Mouse (Mus musculus): ENCODE results near the gene Rgs2. TPM values are rescaled to one million over a fixed set of nuclear protein-coding genes. Genes with fewer than 3 reads are reported as not detected.

Rgs2 gene
- total and polyA plus RNA-seq, 3 experiments = 1.2 to 2.9 TPM; not detected in 1

GRCm38 (mm10) chr1:144013913-144014312 lies 10.0 kb upstream of the Rgs2 start:
- Histone ChIP-seq H3K4me1 (ENCODE audit: control insufficient read depth in 1 of 2, insufficient read depth in 2 of 2, low read length in 2 of 2) (peaks cover 7 to 16% of the 10 kb centered on the region in 2 experiments), H3K4me3 (ENCODE audit: control insufficient read depth in 1 of 2, insufficient read depth in 1 of 2, low read depth in 2 of 2, low read length in 2 of 2) (no peak overlapping the region), H3K9me3 (replicated peaks; ENCODE audit: insufficient read depth, low read length) (no peaks in the 10 kb centered on the region), H3K36me3 (ENCODE audit: control insufficient read depth in 1 of 2, insufficient read depth in 2 of 2, low read length in 2 of 2) (peaks cover 0 to 20% of the 10 kb centered on the region in 2 experiments; a peak in 2 of 4 replicates), H3K79me2 (ENCODE audit: control insufficient read depth, insufficient read depth, low read length, poor library complexity) (no peaks in the 10 kb centered on the region), H3K27me3 (ENCODE audit: control insufficient read depth in 1 of 2, insufficient read depth in 2 of 2, low read length in 2 of 2) (no peaks in the 10 kb centered on the region), H3K9ac (ENCODE audit: control insufficient read depth, low read depth, low read length, poor library complexity, severe bottlenecking) (no peak overlapping the region), H3K27ac (ENCODE audit: control insufficient read depth, low read depth, low read length) (peak overlapping the region; percentile 65)
- peak; percentile 69 for DNase-seq (ENCODE audit: low read depth, low spot score)
- peak; percentile 69 to 78 for TF ChIP-seq EP300 (IDR thresholded peaks at IDR 0.05; ENCODE audit: low read depth in 1 of 2, low read length in 2 of 2)
- no peak for TF ChIP-seq USF2 (IDR thresholded peaks at IDR 0.05; ENCODE audit: borderline replicate concordance in 1 of 2, insufficient read depth in 1 of 2, low read depth in 1 of 2, low read length in 2 of 2)
- TF ChIP-seq MYB (IDR thresholded peaks at IDR 0.05; ENCODE audit: low read depth, low read length) = no peak
- TF ChIP-seq GATA1 (IDR thresholded peaks at IDR 0.05; ENCODE audit: low read depth, low read length) = peak; percentile 72
- no peak for TF ChIP-seq KAT2A (conservative IDR thresholded peaks at IDR 0.05; ENCODE audit: low read depth, low read length)
- TF ChIP-seq UBTF (IDR thresholded peaks at IDR 0.05; ENCODE audit: borderline replicate concordance, insufficient read depth, low read depth, low read length) = no peak
- no peak for TF ChIP-seq MAFK (IDR thresholded peaks at IDR 0.05; ENCODE audit: borderline replicate concordance, low read depth, low read length)
- TF ChIP-seq ZMIZ1 (IDR thresholded peaks at IDR 0.05; ENCODE audit: low read depth, low read length) = no peak
- TF ChIP-seq MEF2A (IDR thresholded peaks at IDR 0.05; ENCODE audit: extremely low read depth, insufficient replicate concordance, low read depth, low read length, poor library complexity, severe bottlenecking) = no peak
- TF ChIP-seq GABPA (IDR thresholded peaks at IDR 0.05; ENCODE audit: low read depth, low read length) = no peak
- TF ChIP-seq POLR2A (IDR thresholded peaks at IDR 0.05; ENCODE audit: control insufficient read depth in 1 of 2, insufficient read depth in 1 of 2, low read depth in 1 of 2, low read length in 2 of 2, poor library complexity in 1 of 2) = no peak
- no peak for TF ChIP-seq JUND (IDR thresholded peaks at IDR 0.05; ENCODE audit: low read depth, low read length)
- TF ChIP-seq SMC3 (IDR thresholded peaks at IDR 0.05; ENCODE audit: low read depth, low read length) = no peak
- TF ChIP-seq ZKSCAN1 (IDR thresholded peaks at IDR 0.05; ENCODE audit: low read depth, low read length) = no peak
- no peak for TF ChIP-seq MAX (IDR thresholded peaks at IDR 0.05; ENCODE audit: low read length)
- TF ChIP-seq HCFC1 (IDR thresholded peaks at IDR 0.05; ENCODE audit: low read depth, low read length) = 0 out of 2 replicates have a peak, but pooled peaks have one; percentile 12
- TF ChIP-seq TCF12 (IDR thresholded peaks at IDR 0.05; ENCODE audit: low read depth, low read length) = peak; percentile 60
- no peak for TF ChIP-seq NRF1 (IDR thresholded peaks at IDR 0.05; ENCODE audit: insufficient read depth, low read depth, low read length, poor library complexity, severe bottlenecking)
- no peak for TF ChIP-seq BHLHE40 (IDR thresholded peaks at IDR 0.05; ENCODE audit: borderline replicate concordance, low read depth, low read length)
- TF ChIP-seq ZC3H11A (IDR thresholded peaks at IDR 0.05; ENCODE audit: low read depth, low read length) = no peak
- peak; percentile 60; the same call in 1 of the 2 replicates for TF ChIP-seq ETS1 (IDR thresholded peaks at IDR 0.05; ENCODE audit: low read depth, low read length)
- TF ChIP-seq CHD2 (IDR thresholded peaks at IDR 0.05; ENCODE audit: low read length) = no peak
- TF ChIP-seq CHD1 (IDR thresholded peaks at IDR 0.05; ENCODE audit: low read depth, low read length) = no peak
- TF ChIP-seq RCOR1 (IDR thresholded peaks at IDR 0.05; ENCODE audit: low read depth, low read length) = peak; percentile 48; the same call in 1 of the 2 replicates
- no peak for TF ChIP-seq MAZ (IDR thresholded peaks at IDR 0.05; ENCODE audit: low read depth, low read length)
- TF ChIP-seq SIN3A (IDR thresholded peaks at IDR 0.05; ENCODE audit: low read length) = no peak
- TF ChIP-seq POLR2AphosphoS2 (IDR thresholded peaks at IDR 0.05; ENCODE audit: low read length) = no peak
- TF ChIP-seq USF1 (IDR thresholded peaks at IDR 0.05; ENCODE audit: low read depth, low read length) = no peak
- no peak for TF ChIP-seq POLR2AphosphoS5 (IDR thresholded peaks at IDR 0.05; ENCODE audit: borderline replicate concordance, low read depth, low read length)
- TF ChIP-seq TAL1 (IDR thresholded peaks at IDR 0.05; ENCODE audit: low read length) = 0 out of 2 replicates have a peak, but pooled peaks have one; percentile 12
- TF ChIP-seq RAD21 (IDR thresholded peaks at IDR 0.05; ENCODE audit: low read depth, low read length) = no peak
- no peak for TF ChIP-seq NELFE (IDR thresholded peaks at IDR 0.05; ENCODE audit: low read depth, low read length)
- no peak for TF ChIP-seq ELF1 (IDR thresholded peaks at IDR 0.05; ENCODE audit: low read depth, low read length)
- no peak for TF ChIP-seq CTCF (IDR thresholded peaks at IDR 0.05 in 2 of 3, conservative IDR thresholded peaks at IDR 0.05 in 1 of 3; ENCODE audit: control insufficient read depth in 1 of 3, insufficient read depth in 1 of 3, low read depth in 2 of 3, low read length in 3 of 3, poor library complexity in 1 of 3, severe bottlenecking in 1 of 3)
- TF ChIP-seq MXI1 (IDR thresholded peaks at IDR 0.05; ENCODE audit: low read depth, low read length) = no peak
- TF ChIP-seq TBP (IDR thresholded peaks at IDR 0.05; ENCODE audit: low read depth, low read length) = no peak
- TF ChIP-seq MYC (IDR thresholded peaks at IDR 0.05; ENCODE audit: low read depth, low read length) = no peak
- TF ChIP-seq E2F4 (IDR thresholded peaks at IDR 0.05; ENCODE audit: borderline replicate concordance, low read depth, low read length) = no peak

All from MEL (cell line).